Mouse (Mus musculus) WW6 (cell line): ENCODE results near the gene Alg2.

ENCODE experiments used
- DNase-seq: peaks from one replicate; pipeline ENCODE4 v3.0.0-alpha.2; 2013; ENCODE audit warnings: low read depth, low spot score

The Alg2 gene

DNA sequence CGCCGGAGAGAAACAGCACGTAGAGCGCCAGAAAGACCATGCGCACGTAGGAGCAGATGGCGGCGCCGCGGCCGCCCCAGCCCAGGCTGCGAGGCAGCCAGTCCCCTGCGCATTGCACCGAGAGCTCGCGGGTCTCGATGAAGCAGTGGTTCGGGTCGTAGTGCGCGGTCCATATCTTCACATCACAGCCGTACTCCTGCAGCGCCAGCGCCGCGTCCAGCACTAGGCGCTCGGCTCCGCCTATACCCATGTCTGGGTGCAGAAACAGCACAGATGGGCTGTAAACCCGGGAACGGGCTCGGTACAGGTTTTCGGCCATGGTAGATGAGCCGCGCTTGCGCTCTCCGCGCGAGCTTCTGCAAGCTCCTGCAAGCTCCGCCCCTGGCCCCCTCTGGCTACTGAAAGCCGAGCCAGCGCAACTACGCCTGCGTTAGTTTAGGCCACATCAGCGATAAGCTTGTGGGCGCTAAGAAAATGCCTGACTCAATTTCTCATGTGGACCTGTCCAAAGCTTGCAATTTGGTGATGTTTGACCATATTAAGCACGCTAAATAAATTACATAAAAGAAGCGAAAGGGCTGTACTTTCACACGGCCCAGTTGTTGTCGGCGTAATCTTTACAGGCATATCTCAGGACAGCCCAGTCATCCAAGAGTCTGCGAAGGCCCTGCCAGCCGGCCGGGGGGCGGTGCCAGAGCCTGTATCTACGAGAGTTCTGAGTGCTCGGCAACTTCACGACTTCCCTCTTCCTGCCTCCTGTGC is at the start of gene Alg2, which contains the start of gene Sec61b:
Gene Alg2 (minus strand): TSS at position 366 of the 762 bp plus-strand sequence.
Gene Sec61b (plus strand): TSS at position 691 of the 762 bp plus-strand sequence.
- DNase-seq = peak; percentile 92

DNA sequence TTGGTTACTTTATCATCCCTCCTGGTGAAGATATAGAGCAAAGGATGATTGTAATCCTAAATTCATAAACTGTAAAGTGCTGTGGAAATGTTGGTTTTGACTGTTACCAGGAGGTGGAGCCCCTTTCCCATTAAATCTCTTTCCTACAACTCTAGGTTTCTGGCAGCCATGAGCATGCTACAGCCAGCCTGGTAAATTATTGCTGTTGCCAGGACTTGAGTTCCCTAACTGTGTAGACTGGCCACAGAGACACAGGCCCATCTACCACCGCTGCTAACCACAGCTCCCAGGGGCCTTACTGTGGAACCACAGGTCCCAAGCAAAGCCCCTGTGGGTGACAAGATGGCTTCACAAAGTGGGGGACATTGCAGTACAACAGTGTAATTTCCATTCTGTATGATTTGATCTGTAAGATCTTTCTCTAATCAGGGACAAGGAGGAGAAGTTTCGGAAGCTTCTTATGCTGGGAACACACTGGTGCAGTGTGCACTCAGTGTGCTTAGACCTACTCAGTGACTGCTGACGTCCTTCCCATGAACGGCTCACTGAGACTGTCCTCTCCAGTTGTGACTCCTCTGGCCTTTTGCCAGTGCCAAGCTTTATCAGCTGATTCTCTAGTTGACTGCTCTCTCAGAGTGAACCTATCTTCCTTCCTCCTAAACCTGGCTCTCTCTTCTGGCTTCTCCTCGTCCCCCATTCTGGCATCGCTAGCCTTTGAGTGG is 47.9 kb upstream of the Alg2 start:
- DNase-seq = no peak

DNA sequence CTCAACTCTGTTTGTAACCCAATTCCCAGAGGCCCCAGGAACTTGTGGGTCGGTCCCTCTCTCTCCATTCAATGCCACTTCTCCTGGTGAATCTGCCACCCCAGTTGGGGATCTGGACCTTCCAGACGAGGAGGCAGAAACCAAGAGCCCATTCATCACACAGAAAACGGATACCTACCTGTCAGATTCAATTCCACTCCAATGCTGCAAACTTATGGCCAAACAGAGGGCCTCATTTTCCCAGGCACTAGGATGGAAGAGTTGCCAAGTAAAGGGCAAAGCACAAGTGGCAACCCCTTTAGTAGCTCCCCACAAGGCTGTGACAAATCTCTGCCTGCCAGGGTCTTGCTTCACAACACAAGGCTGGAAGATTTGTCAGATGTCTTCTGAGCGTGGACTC is 45.9 kb upstream of the Alg2 start:
- no peak for DNase-seq

DNA sequence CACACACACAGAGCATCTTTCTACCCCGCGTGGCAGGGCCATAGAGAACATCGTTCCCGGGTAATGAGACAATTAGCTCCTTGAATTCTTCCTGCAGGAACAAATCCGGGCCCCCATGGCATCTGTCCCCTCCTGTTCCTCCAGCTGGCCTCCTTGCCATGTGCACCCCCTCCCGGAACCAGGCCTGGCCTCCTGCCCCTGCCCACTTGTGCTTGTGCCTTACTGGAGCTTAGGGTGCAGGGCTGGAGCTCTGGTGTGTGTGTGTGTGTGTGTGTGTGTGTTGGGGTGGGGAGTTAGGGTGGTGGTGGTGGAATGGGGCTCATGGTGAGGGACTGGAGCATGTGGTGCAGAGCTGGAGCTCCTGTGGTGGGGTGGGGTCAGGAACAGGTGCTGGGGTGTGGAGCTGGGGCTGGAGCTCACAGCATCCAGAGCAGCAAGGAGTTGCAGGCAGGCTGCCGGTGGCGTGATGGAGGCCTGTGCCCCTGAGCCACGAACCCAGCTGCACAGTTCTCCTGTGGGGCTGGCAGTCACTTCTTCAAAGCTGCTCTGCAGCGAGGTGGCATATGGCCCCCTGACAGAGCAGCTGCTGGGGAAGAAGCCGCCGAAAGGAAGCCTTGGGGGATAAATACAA is 44.5 kb upstream of the Alg2 start:
- no peak for DNase-seq

DNA sequence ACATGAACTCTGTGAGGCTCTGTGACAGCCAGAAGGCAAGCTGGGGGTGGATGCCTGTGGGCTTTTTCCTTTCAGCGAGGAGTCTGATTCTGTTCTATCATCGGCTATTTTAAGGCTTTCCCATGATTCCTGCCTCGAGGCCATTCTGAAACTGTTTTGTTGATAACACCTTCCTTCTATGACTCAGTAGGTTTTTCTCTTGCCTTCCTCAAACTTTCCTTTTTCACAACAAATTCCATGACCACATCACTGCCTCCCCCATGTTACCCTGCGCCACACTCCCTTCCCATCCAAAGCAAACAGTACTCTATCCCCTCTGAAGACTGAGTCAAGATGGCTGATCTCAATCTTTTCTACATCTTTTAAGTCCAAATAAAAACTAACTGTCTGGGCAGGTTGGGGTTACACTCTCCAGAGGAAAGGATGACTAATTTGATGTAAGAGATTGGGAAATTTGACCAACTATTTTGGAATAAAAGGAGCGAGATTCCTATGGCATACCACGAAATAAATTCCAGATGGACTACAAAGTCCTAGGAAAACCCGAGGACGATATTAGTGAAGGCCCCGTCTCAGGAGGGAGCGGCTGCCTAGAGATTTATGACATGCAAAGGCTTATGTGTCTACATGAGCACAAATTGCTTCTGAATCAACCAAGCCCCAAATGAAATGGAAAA is 30.8 kb upstream of the Alg2 start:
- no peak for DNase-seq

DNA sequence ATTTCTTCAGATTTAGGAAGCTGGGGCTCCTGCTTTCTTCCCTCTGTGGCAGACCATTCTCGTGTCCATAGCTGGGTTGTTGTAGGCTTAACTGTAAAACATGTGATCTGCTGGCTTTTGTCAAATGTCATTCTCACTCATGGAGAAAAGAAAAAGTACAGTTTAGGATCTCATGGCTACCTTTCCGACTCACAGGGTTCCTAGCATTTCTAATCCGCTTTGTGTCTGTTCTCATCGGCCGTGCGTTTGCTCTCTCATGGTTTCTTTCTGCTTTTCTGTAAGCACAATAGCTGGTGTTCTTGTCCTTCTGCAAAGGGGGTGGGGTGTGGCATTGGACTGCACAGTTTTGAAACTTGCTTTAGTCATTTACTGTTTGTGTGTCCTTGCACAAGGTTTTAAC is 28.9 kb upstream of the Alg2 start:
- no peak for DNase-seq

DNA sequence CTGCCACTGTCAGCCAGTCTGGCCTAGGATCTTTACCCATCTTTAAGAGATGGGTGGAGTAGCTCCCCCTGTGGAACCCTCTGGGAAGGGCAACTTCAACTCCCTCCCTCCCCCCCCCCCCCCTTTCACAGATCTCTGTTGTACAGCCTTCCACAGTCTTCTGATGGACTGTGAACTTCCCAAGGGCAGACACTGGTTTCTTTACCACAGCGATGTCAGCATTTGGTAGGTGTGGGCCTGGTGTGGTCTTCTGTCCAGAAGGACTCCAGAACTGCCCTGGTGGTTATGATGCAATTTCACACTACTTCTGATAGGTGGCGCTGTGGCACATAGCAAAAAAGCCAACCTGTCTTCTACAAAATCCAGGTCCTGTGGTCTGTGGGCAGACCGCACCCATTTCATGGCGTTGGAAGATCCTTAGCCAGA is 28.4 kb upstream of the Alg2 start:
- peak; percentile 28 for DNase-seq

DNA sequence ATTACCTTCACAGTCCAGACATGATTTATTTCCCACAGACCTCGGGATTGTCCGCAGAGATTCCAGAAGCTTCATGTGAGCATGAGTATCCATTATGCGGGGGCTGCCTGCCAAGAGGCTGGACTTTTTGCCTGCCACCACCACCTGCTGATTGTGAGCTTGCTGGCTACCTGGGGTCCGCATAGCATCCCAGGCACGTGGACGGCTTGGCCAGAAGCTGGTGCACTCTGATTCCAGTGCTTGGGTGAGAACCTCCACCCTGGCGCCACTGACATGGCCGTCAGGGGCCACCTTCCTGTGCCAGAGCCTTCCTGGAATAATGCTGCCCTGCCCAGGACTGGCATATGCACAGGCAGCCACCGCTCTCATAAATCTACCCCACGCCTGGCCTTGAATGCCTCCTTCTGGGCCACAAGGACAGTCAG is 25.0 kb upstream of the Alg2 start:
- no peak for DNase-seq

DNA sequence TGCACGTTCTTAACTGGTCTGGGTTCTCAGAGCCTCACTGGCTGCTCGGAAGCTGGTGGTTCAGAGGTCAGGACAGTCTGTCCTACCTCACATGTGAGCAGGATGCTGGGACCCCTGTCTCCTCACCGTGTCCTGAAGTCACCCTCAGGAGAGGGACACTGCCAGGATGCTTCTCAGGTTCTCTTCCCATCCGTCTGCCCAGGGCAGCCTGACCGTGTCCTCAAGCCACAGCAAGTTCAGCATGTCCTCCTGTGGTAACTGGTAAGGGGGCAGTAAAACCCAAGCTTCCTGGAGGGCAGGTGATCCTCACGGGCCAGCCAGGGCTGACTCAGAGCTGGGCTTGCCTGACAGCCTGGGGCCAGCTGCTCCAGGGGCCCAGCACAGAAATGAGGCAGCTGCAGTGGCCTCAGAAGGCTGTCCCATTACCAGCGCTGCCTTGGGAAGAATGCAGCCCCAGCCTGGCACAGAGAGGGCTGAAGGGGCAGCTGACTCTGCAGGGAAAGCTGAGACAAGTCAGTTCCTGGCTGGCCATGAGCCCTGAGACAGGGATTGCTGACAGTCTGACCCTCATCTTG is 23.8 kb upstream of the Alg2 start:
- DNase-seq = no peak

DNA sequence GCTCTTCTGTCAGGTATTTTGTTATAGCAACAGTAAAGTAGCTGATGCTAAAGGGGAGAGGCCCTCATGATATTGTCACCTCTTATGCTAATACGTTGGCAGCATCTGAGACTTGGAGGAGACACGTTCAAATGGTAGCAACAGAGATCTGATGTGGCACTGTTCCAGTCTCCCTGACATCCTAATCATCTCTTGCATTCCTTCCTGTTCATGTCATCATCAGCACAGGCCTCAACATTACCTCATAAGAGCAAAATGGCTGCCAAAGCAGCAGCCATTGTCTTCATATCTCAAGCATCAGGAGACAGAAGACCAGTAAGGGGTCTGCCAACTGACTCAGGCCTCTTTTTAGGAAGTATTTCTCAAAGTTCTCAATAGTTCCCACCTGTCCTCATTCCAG is 20.6 kb upstream of the Alg2 start:
- DNase-seq = no peak

DNA sequence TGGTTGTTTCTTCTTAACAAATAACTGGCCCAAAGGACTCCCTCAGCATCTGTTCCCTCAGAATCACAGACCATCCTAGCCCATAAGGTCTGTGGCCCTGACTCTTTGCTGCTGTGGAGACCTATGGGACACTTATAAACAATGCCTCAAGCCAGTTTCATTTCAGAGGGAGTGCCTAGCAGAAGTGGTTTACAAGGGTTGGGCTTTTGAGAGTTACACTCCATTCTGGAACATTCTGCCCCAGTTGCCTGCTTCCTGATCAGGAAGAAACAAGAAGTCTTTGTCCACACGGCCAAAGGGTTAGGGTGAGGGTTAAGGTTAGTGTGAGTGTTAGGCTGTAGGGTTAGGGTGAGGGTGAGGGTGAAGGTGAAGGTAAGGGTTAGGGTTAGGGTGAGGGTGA is 20.0 kb upstream of the Alg2 start:
- no peak for DNase-seq

DNA sequence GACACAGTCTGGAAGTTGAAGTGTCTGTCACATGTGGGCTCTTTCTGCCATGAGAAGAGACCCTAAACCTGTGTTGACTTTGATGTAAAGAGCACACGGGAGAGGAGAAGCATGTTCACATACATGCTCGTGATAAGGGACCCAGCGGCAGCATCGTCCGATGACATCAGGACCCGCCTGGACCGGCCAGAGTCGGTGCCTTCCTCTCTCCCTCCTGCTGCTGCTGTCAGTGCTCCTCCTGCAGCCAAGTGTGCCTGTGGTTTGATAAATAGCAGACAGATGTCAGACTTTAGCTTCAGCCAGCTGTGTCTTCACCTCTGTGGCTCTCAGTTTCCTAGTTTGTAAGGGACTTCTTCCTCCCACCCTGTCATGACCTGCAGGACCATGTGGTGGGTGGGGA is 19.3 kb upstream of the Alg2 start:
- no peak for DNase-seq

DNA sequence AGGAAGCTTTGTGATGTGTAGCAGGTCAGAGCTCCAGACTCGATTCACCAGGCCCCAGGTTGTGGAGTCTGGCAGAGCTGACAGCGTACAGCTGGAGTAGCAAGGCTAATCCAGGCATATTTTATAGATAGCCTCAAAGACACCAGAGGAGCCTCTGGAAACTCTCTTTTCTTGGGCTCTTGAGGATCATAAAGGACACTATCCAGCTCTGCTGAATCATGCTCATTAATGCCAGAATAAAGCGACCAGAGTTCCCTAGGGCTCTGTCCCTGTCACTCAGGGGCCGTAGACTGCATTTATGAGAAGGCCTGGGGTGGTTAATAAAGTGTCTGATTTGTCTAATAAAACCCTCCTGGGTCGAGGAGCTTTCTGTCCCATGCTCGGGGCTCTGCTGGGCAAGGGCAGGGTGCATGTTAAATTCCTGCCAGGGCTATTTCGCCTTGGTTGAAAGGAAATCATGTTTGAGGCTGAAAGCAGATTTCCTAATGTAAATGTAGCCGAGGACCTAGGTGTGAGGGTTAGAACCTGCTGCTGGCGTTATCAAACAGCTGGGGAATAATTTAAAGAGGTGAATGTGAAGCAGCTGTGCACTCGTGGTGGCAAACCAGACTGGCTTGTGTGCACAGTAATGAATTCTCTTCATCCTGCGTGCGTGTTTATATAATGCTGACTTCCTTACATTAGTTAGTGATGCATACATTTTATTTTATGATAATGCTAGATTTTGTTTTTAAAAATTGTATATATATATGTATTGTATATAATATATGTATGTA is 18.4 kb upstream of the Alg2 start:
- no peak for DNase-seq

DNA sequence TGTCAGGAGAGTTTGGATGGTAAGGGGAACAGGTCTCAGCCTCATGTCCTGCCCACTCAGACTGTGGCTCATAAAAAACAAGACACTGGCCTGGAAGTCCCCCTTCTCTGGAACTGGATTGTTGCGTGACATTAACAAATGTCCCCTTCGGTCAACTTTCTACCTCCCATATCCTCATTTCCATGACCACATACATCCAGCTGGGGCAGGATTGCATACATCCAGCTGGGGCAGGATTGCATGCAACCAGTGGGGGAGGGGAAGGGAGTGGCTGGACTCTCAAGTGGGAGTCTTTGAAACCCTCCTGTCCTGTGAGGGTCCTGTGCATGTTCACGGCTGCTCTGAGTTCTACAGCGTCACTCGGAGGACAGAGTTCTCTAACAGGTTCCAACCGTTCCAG is 17.1 kb upstream of the Alg2 start:
- DNase-seq = no peak

DNA sequence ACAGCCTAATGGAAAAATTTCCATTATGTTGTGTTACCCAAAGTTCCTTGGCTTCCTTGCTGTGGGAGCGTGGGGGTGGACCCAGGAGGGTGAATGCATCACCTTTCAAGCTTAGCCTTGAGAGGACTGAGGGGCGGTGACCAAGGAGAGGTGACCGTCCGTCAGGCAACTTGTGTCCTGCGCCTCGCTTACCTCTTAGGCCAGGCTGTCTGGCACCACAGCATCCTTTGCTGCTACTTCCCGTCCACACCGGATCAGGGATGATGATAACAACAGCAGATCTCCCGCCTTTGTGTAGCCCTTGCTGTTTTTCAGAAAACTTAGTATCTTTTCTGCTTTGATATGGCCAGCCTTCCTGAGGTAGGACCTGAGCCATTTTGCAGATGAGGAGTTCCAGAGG is 6.4 kb upstream of the Alg2 start:
- no peak for DNase-seq

DNA sequence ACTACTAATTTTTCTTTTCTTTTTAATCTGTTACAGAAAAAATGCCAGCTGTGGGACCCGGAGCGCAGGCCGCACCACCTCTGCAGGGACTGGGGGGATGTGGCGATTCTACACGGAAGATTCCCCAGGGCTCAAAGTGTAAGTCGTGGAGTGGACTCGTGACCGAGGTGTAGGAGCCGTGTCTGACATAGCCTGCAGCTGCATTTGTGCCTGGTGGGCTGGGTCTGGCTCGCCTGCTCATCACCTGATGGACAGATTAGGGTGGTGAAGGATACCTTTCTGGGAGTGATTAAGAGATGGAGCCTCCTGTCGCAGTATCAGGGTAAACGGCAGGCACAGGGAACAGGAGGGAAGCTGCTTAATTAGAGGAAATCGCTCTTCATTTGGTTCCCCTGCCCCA is 6.0 kb upstream of the Alg2 start:
- no peak for DNase-seq

DNA sequence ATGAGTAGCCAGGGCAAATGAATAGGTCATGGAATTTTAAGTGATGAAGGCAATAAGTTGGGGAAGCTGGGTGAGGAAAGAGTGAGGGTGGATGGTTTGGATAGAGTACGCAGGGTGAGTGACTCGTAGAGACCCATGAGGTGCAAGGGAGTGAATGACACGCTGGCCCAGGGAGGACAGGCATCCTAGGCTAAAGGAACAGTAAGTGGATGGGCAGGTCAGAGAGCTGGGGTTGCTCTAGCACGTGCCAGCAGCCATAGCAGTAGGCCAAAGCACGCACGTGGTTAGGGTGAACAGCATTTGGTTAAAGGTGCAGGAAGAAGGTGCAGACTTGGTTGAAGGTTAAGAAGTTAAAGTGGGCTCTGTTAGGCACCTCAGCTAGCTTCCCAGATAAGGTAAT is 3.4 kb upstream of the Alg2 start:
- DNase-seq = no peak

DNA sequence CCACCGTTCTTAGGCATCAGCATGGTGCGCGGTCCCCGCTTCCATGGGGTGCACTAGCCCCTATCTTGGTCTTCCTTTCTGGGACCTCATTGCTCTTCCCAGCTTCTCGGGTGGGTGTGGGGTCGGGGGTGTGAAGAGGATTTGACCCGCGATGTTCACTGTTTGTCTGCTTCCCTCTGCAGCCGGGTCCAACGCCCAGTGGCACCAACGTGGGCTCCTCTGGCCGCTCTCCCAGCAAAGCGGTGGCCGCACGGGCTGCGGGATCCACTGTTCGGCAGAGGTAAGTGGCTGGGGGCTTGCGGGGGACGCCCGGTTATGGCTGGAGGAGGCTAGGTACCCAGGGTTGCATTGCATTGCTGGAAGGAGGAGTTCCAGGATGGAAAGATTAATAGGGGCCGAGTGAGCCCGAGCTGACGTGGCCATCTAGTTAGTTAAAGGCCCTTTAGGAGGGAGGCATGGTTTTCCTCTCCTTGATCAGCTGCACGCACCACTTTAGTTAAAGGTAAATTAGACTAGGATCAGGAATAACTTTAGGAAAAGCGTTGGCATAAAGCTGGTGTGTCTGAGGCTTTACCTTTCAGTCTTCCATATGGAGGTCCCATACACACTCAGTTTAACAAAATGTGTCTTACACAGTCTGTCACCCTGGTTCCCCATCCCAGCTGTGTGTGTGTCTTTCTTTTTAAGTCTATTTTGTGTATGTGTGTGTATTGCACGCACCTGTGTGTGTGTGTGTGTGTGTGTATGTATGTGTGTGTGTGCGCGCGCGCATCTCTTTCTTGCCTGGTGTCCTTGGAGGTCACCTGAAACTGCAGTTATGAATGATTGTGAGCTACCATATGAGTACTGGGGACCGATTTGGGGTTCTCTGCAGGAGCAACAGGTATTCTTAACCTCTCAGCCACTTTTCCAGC is 854 bp upstream of the Alg2 start:
- no peak for DNase-seq

DNA sequence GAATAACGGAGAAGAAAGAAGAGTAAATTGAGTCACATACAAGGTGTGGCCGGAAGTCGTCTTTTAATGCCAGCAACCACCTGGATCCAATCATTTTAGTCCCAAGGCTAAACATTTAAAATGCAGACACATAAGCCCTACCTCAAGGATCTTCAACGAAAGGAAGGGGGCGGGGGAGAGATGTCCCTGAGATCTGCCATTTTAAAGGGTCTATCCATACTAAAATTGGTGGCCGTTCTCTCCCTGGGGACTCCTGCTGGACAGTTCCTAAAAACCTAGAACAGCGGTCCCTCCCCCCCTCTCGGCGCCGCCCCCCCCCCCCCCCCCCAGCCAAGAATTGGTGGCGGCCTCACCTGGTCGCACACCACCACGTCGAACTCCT is 556 bp downstream of the Alg2 start:
- no peak for DNase-seq

DNA sequence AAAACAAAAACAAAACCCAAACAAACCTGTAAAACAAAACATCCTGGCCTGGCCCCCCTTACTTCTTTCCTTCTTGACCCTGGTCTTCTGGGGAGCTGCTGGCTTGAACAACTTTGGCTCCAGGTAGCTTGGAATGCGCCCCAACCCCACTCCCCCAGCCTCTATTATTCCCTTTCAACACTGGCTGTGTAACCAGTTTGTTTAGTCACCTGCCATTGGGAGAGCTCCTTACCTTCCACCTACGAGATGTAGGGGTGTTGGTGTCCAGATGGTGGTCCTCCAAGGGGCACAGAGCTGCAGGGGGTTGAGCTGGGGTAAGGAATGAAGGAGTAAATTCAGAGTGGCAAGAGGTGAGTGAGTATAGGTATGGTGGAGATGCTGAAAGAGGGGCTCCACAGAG is 6.9 kb downstream of the Alg2 start:
- no peak for DNase-seq
